Mouse (Mus musculus) forebrain, embryonic 14.5 days (tissue): ENCODE data around the gene Epx. TPM values are rescaled to one million over a fixed set of nuclear protein-coding genes. Genes with fewer than 3 reads are reported as not detected.
A peak's percentile ranks its signal among the peaks of the same experiment; 100 is the strongest.

Experiments used
- ATAC-seq: fragments of 200-750 bp; cut with Nextera tagmentation; 2 replicates; pipeline ENCODE4 v1.8.0; 2017; ENCODE audit warnings: mild to moderate bottlenecking, moderate library complexity
- DNase-seq: peaks from one replicate; pipeline ENCODE4 v3.0.0-alpha.2; 2015; ENCODE audit warnings: low spot score
- H3K27ac ChIP-seq: fragments of 300-500 bp; sonication (generic); 2 replicates; pipeline ENCODE4 v1.5.1; 2014; ENCODE audit warnings: low read depth, mild to moderate bottlenecking, control low read depth, low read length, moderate library complexity
- H3K27me3 ChIP-seq: fragments of 300-500 bp; sonication (generic); replicated peaks from 2 replicates; pipeline ENCODE4 v1.6.1; 2014; ENCODE audit warnings: low read length, control low read depth, mixed read lengths; ENCODE audit not compliant: control insufficient read depth, insufficient read depth
- H3K36me3 ChIP-seq: fragments of 300-500 bp; sonication (generic); 2 replicates; pipeline ENCODE4 v1.6.1; 2014; ENCODE audit warnings: low read length, control low read depth; ENCODE audit not compliant: control insufficient read depth, insufficient read depth
- H3K4me1 ChIP-seq: fragments of 300-500 bp; sonication (generic); 2 replicates; pipeline ENCODE4 v1.6.1; 2014; ENCODE audit warnings: antibody characterized with exemption, low read length, control low read depth; ENCODE audit not compliant: control insufficient read depth, insufficient read depth
- H3K4me2 ChIP-seq: fragments of 300-500 bp; sonication (generic); 2 replicates; pipeline ENCODE4 v1.6.1; 2014; ENCODE audit warnings: mild to moderate bottlenecking, control low read depth, low read length
- H3K4me3 ChIP-seq: fragments of 300-500 bp; sonication (generic); 2 replicates; pipeline ENCODE4 v1.5.1; 2014; ENCODE audit warnings: low read depth, low read length, control low read depth
- H3K9ac ChIP-seq: fragments of 300-500 bp; sonication (generic); 2 replicates; pipeline ENCODE4 v1.6.1; 2014; ENCODE audit warnings: mild to moderate bottlenecking, low read length, control low read depth, moderate library complexity
- H3K9me3 ChIP-seq: fragments of 300-500 bp; sonication (generic); replicated peaks from 2 replicates; pipeline ENCODE4 v1.6.1; 2016; ENCODE audit warnings: low read length, control low read depth, mixed read lengths; ENCODE audit not compliant: control insufficient read depth
- WGBS: fragments of 180-500 bp; shearing (Covaris S2); extraction: QIAGEN DNeasy Blood & Tissue Kit; methylation state at CpG from one replicate; pipeline ENCODE4 v1.1.7; 2014; 5-methylcytosine and 5-hydroxymethylcytosine counted together
- polyA plus RNA-seq: library from polyadenylated mRNA; unstranded; fragments of >200 nt; fragmentation: Nextera tagmentation; extraction: Ambion mirVana; gene quantifications from 2 replicates; pipeline ENCODE4 v1.2.1, GENCODE M21; 2014

The Epx gene
- polyA plus RNA-seq, 1 experiment from 2014 or later, result 0.19 TPM

DNA sequence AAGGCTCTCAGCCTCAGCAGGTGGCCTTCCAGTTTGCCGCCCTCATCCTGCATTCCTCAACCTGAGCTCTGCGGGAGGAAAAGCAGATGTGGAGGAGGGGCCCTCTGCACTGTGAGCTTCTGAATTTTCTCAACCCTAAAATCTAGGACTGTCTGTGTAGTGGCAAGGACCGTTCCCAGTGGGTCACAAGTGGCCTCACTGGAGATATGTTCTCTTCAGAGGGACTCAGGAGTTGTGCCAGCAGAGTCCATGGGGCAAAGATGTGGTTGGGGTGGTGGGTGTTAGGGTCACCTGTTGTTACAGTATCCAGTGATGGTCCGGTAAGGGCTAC lies 57.9 kb downstream of the Epx start:
- Histone ChIP-seq H3K4me2 (peak overlapping the region; percentile 45), H3K27ac (no peak overlapping the region), H3K4me3 (peak overlapping the region; percentile 20), H3K9ac (peak overlapping the region; percentile 37), H3K36me3 (no peaks in the 10 kb centered on the region), H3K4me1 (0 out of 2 replicates have a peak, but pooled peaks cover 3% of the 10 kb centered on the region), H3K27me3 (no peaks in the 10 kb centered on the region), H3K9me3 (no peaks in the 10 kb centered on the region)
- 0 out of 2 replicates have a peak, but pooled peaks have one; percentile 15 for ATAC-seq
- WGBS, result 30% methylated on average over 4 of the region's 4 CpGs
- DNase-seq, result no peak

DNA sequence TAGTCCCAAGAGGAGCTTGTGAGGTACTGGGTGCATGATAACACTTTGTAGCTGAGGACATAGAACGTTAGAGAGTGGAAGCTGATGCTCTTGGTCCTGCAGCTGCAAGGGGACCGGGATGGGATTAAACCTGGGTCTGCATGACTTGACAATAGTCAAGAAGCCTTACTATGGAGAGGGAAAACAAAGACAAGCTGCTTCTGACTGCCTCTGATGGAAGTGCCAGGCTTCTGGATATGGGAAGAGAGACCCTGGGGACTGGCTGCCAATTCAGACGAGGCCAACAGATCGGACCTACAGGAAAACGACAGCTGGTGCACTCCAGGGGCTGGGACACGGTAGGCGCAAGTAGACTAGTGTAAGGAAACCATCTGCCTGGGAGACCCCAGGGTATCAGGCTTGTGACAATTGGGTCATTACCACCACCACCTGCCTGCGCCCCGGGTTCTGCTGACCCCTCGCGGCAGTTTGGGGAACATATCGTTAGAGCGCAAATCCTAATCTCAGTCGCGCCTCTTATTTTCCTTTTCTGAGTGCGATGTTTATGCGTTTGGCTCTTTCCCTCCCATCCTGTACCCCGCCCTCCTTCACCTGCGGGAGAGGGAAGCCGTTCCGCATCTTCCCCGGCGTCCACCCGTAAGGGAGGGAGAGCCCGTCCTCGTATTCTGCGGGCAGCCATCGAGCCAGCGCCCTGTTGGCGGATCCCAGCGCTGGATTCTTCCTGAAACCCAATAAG lies 58.5 kb downstream of the Epx start:
- WGBS, result 3% methylated on average over 30 of the region's 31 CpGs
- DNase-seq, result peak; percentile 79
- H3K9me3 ChIP-seq, result no peaks in the 10 kb centered on the region
- peak overlapping the region; percentile 45 for H3K4me2 ChIP-seq
- H3K27ac ChIP-seq, result no peak overlapping the region
- ATAC-seq, result peak; percentile 72; the same call in 1 of the 2 replicates
- no peaks in the 10 kb centered on the region for H3K36me3 ChIP-seq
- H3K9ac ChIP-seq, result peak overlapping the region; percentile 37
- H3K4me3 ChIP-seq, result peak overlapping the region; percentile 20
- H3K4me1 ChIP-seq, result 0 out of 2 replicates have a peak, but pooled peaks cover 3% of the 10 kb centered on the region
- H3K27me3 ChIP-seq, result no peaks in the 10 kb centered on the region

DNA sequence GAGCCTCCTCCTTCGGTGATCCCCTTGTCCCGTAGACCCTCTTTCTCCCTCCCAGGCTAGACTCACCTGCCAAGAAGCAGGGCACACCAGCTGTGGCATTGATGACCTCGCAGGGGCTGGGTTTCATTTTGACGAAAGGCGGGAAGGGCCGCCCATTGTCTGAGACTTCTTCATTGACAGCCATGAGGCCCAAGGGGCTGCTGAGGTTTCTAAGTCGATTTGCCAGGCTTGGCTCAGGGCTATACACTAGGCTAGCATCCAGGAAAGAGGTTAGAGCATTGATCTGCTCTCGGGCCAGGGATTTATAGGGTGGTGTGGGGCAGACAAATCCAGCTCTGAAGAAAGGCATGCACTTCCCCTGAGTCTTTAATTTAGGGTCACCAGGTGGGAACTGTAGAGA lies 60.5 kb downstream of the Epx start:
- Histone ChIP-seq H3K27me3 (no peaks in the 10 kb centered on the region), H3K4me3 (no peak overlapping the region), H3K4me1 (0 out of 2 replicates have a peak, but pooled peaks cover 3% of the 10 kb centered on the region), H3K9ac (no peak overlapping the region), H3K36me3 (no peaks in the 10 kb centered on the region), H3K4me2 (no peak overlapping the region), H3K9me3 (no peaks in the 10 kb centered on the region), H3K27ac (no peak overlapping the region)
- ATAC-seq, result no peak
- WGBS, result 65% methylated on average over 8 of the region's 8 CpGs
- DNase-seq, result no peak

Other genes with a start within 250 kb of the Epx start
- gene Rnf43, start 212.8 kb downstream of the Epx start, polyA plus RNA-seq, result 0.63 and 1.1 TPM in 2 replicates
- gene Supt4a, start 138.0 kb downstream of the Epx start, polyA plus RNA-seq, result 160 and 203 TPM in 2 replicates
- 13.5 and 20.2 TPM in 2 replicates for gene Tspoap1, start 115.0 kb downstream of the Epx start, polyA plus RNA-seq
- 0.22 and 0.23 TPM in 2 replicates for gene Mpo, start 82.0 kb downstream of the Epx start, polyA plus RNA-seq
- 0.53 and 0.62 TPM in 2 replicates for gene Lpo, start 47.2 kb downstream of the Epx start, polyA plus RNA-seq
- gene Mks1, start 22.3 kb downstream of the Epx start, polyA plus RNA-seq, result 9.1 and 10.4 TPM in 2 replicates
- not detected in 2 replicates for gene Olfr462, start 16.7 kb upstream of the Epx start, polyA plus RNA-seq
- gene Olfr463, start 21.9 kb upstream of the Epx start, polyA plus RNA-seq, result not detected in 2 replicates
- gene Olfr464, start 45.4 kb upstream of the Epx start, polyA plus RNA-seq, result not detected in 2 replicates
- gene Dynll2, start 112.0 kb upstream of the Epx start, polyA plus RNA-seq, result 21.8 and 22.5 TPM in 2 replicates
- 340 and 348 TPM in 2 replicates for gene Srsf1, start 171.8 kb upstream of the Epx start, polyA plus RNA-seq
- gene Vezf1, start 192.7 kb upstream of the Epx start, polyA plus RNA-seq, result 60.0 and 64.7 TPM in 2 replicates
- 13.0 and 18.6 TPM in 2 replicates for gene Cuedc1, start 222.5 kb upstream of the Epx start, polyA plus RNA-seq